Mouse (Mus musculus) limb, embryonic 14.5 days (tissue): ENCODE measurements around the gene Med28. TPM values are rescaled to one million over a fixed set of nuclear protein-coding genes. Genes with fewer than 3 reads are reported as not detected.

Experiments
- ATAC-seq: fragments of 200-750 bp; cut with Nextera tagmentation; 2 replicates; pipeline ENCODE4 v1.8.0; 2017; ENCODE audit warnings: low read depth, moderate number of reproducible peaks, moderate TSS enrichment; ENCODE audit not compliant: low FRiP score
- DNase-seq: peaks from one replicate; pipeline ENCODE4 v3.0.0-alpha.2; 2015; ENCODE audit warnings: low spot score
- H3K27ac ChIP-seq: fragments of 300-500 bp; sonication (generic); replicated peaks from 2 replicates; pipeline ENCODE4 v1.5.1; 2014; ENCODE audit warnings: low read depth, mild to moderate bottlenecking, low read length, moderate library complexity, mixed read lengths
- H3K27me3 ChIP-seq: fragments of 300-500 bp; sonication (generic); 2 replicates; pipeline ENCODE4 v1.6.1; 2014; ENCODE audit warnings: low read length, mixed read lengths; ENCODE audit not compliant: control insufficient read depth, insufficient read depth
- H3K36me3 ChIP-seq: fragments of 300-500 bp; sonication (generic); 2 replicates; pipeline ENCODE4 v1.6.1; 2014; ENCODE audit warnings: mild to moderate bottlenecking, low read length, moderate library complexity, mixed read lengths; ENCODE audit not compliant: control insufficient read depth, insufficient read depth
- H3K4me1 ChIP-seq: fragments of 300-500 bp; sonication (generic); 2 replicates; pipeline ENCODE4 v1.6.1; 2014; ENCODE audit warnings: antibody characterized with exemption, low read length, mixed read lengths; ENCODE audit not compliant: control insufficient read depth, insufficient read depth
- H3K4me2 ChIP-seq: fragments of 300-500 bp; sonication (generic); replicated peaks from 2 replicates; pipeline ENCODE4 v1.6.1; 2014; ENCODE audit warnings: low read depth, mild to moderate bottlenecking, low read length, moderate library complexity; ENCODE audit not compliant: severe bottlenecking
- H3K4me3 ChIP-seq: fragments of 300-500 bp; sonication (generic); replicated peaks from 2 replicates; pipeline ENCODE4 v1.5.1; 2014; ENCODE audit warnings: low read length
- H3K9ac ChIP-seq: fragments of 300-500 bp; sonication (generic); 2 replicates; pipeline ENCODE4 v1.6.1; 2014; ENCODE audit warnings: mild to moderate bottlenecking, low read depth, low read length, moderate library complexity; ENCODE audit not compliant: severe bottlenecking
- H3K9me3 ChIP-seq: fragments of 300-500 bp; sonication (generic); 2 replicates; pipeline ENCODE4 v1.6.1; 2016; ENCODE audit warnings: low read length; ENCODE audit not compliant: control insufficient read depth
- POLR2A ChIP-seq: fragments of 200-500 bp; IDR thresholded peaks from 2 replicates; pipeline ENCODE4 v1.8.0; 2012; ENCODE audit warnings: inconsistent platforms, mild to moderate bottlenecking, moderate library complexity, borderline replicate concordance; ENCODE audit not compliant: insufficient read depth, insufficient read length; ENCODE audit errors: extremely low read depth
- WGBS: fragments of 180-500 bp; shearing (Covaris S2); extraction: QIAGEN DNeasy Blood & Tissue Kit; methylation state at CpG from one replicate; pipeline ENCODE4 v1.1.7; 2014; 5-methylcytosine and 5-hydroxymethylcytosine counted together
- polyA plus RNA-seq, 2 experiments: library from polyadenylated mRNA; depleted of rRNA in 1 of 2; stranded (reverse) in 1 of 2; unstranded in 1 of 2; fragments of >200 nt; fragmentation: Nextera tagmentation in 1 of 2; extraction: Ambion mirVana in 1 of 2; gene quantifications; 2 replicates each; pipeline versions ENCODE4 v1.2.1 to v1.2.3; 2012 to 2014

The Med28 gene
- polyA plus RNA-seq, 2 experiments: 125 to 234 TPM

GRCm38 (mm10) chr5:45496042-45496441 is 24.0 kb upstream of the Med28 start:
- DNase-seq: no peak
- H3K9me3 ChIP-seq: no peaks in the 10 kb centered on the region

GRCm38 (mm10) chr5:45496479-45496878 is 23.6 kb upstream of the Med28 start:
- H3K4me2 ChIP-seq: no peak overlapping the region
- ATAC-seq: no peak
- no peak overlapping the region for H3K27ac ChIP-seq
- peaks cover 49% of the 10 kb centered on the region for H3K36me3 ChIP-seq
- H3K9ac ChIP-seq: no peak overlapping the region
- no peak for TF ChIP-seq POLR2A
- H3K9me3 ChIP-seq: no peaks in the 10 kb centered on the region
- peaks cover 11% of the 10 kb centered on the region for H3K4me1 ChIP-seq
- H3K4me3 ChIP-seq: no peak overlapping the region
- 88% methylated on average over 4 of the region's 4 CpGs for WGBS
- no peaks in the 10 kb centered on the region for H3K27me3 ChIP-seq
- DNase-seq: no peak

More at GRCm38 (mm10) chr5:45496042-45496441, 24.0 kb upstream of the Med28 start:
- H3K4me3 ChIP-seq: no peak overlapping the region
- peaks cover 11% of the 10 kb centered on the region for H3K4me1 ChIP-seq
- no peak for TF ChIP-seq POLR2A
- no peak overlapping the region for H3K27ac ChIP-seq
- no peak overlapping the region for H3K9ac ChIP-seq
- H3K4me2 ChIP-seq: no peak overlapping the region
- peaks cover 46% of the 10 kb centered on the region for H3K36me3 ChIP-seq
- no peaks in the 10 kb centered on the region for H3K27me3 ChIP-seq
- ATAC-seq: no peak

- Histone ChIP-seq H3K9ac (no peak overlapping the region), H3K27ac (no peak overlapping the region), H3K4me1 (peaks cover 11% of the 10 kb centered on the region), H3K4me3 (no peak overlapping the region), H3K9me3 (no peaks in the 10 kb centered on the region), H3K36me3 (peaks cover 54% of the 10 kb centered on the region), H3K4me2 (no peak overlapping the region), H3K27me3 (no peaks in the 10 kb centered on the region)
- ATAC-seq: no peak
- WGBS: 83% methylated on average over 12 of the region's 12 CpGs
- TF ChIP-seq POLR2A: no peak
- peak; percentile 10 for DNase-seq
Observed at GRCm38 (mm10) chr5:45496930-45497550, 23.0 kb upstream of the Med28 start.

- H3K9ac ChIP-seq: no peak overlapping the region
- WGBS: 92% methylated on average over 5 of the region's 5 CpGs
- H3K27ac ChIP-seq: no peak overlapping the region
- no peak for ATAC-seq
- H3K4me1 ChIP-seq: peaks cover 11% of the 10 kb centered on the region
- H3K4me3 ChIP-seq: no peak overlapping the region
- DNase-seq: no peak
- H3K27me3 ChIP-seq: no peaks in the 10 kb centered on the region
- TF ChIP-seq POLR2A: no peak
- no peak overlapping the region for H3K4me2 ChIP-seq
- H3K9me3 ChIP-seq: no peaks in the 10 kb centered on the region
- H3K36me3 ChIP-seq: peaks cover 59% of the 10 kb centered on the region
Observed at GRCm38 (mm10) chr5:45497564-45497963, 22.5 kb upstream of the Med28 start.

- Histone ChIP-seq H3K4me2 (no peak overlapping the region), H3K9me3 (no peaks in the 10 kb centered on the region), H3K9ac (no peak overlapping the region), H3K4me3 (no peak overlapping the region), H3K27me3 (no peaks in the 10 kb centered on the region), H3K4me1 (no peaks in the 10 kb centered on the region), H3K36me3 (peaks cover 68% of the 10 kb centered on the region), H3K27ac (no peak overlapping the region)
- ATAC-seq (no peak), DNase-seq (no peak)
- TF ChIP-seq POLR2A: no peak
- WGBS: 78% methylated on average over 7 of the region's 7 CpGs
Observed at GRCm38 (mm10) chr5:45510071-45510470, 10.0 kb upstream of the Med28 start.
